Mouse (Mus musculus): ENCODE measurements around the gene Plek2. TPM values are rescaled to one million over a fixed set of nuclear protein-coding genes. Genes with fewer than 3 reads are reported as not detected.

The Plek2 gene
- total RNA-seq, 4 experiments from 2014 or later = 0.38 TPM; not detected in 3

GRCm38 (mm10) chr12:78911707-78912417 is 5.1 kb upstream of the Plek2 start:
- DNase-seq (ENCODE audit: low spot score in 2 of 2) = peak; percentile 11 to 25

GRCm38 (mm10) chr12:78910684-78911461 is 4.1 kb upstream of the Plek2 start:
- no peak for DNase-seq (ENCODE audit: low spot score in 2 of 2)

DNA sequence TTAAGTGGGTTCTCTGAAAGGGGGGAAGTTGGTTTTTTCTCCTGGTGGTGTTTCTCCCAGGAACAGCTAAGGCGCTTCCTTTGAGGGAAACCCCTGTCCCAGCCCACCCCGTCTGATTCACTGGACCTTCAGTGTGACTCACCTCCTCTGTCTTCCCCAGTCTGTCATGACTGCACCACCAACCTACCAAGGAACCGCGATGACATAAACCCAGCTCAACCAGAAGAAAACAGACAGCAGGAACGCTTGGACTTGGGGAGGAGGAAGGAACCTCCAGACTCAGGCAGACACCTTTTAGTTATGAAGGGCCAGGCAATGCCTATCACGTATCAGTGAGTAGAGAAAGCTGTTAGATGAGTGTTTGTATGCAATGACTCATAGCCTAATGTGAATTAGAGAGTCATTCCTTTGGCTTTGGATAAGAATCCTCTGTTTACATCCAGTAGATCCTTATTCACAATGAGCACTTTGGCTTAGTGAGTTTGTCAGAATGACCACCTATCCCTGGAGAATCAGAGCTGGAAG is 1.4 kb upstream of the Plek2 start:
- DNase-seq (ENCODE audit: low spot score in 2 of 2) = no peak

DNA sequence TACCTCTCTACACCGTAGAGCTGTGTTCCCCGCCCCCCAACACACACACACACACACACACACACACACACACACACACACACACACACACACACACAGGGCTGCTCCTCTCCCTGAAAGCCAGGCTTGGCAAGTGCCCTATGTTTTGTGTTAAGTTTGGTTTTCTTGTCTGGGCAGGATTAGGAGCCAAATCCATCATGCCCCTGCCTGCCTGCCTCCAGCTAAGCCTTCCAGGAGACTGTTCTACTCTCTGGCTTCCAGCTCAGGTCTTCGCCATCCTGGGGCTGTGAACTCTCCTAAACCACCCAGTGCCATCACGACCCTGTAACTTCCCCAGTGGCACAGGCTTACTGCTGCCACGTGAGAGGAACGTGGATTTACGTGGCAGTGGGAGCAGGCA is 2.3 kb downstream of the Plek2 start:
- no peak for DNase-seq (ENCODE audit: low spot score in 2 of 2)

DNA sequence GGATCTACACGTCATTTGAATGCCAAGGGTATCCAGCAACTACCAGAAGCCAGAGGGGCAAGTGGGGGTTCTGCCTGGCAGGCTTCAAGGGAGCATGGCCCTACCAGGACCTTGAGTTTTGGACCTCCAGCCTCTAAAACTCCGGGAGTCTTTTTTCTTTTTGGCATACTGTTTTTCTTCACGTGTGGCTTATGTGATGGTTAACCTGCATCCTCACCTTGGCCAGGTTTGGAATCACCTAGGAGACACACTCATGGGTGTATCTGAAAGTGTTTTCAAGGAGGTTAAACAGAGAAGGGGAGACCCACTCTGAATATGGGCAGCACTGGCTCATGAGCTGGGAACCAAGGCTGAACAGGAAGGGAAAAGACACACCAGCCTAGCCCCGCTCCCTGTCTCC is 3.5 kb downstream of the Plek2 start:
- DNase-seq (ENCODE audit: low spot score in 2 of 2) = no peak

DNA sequence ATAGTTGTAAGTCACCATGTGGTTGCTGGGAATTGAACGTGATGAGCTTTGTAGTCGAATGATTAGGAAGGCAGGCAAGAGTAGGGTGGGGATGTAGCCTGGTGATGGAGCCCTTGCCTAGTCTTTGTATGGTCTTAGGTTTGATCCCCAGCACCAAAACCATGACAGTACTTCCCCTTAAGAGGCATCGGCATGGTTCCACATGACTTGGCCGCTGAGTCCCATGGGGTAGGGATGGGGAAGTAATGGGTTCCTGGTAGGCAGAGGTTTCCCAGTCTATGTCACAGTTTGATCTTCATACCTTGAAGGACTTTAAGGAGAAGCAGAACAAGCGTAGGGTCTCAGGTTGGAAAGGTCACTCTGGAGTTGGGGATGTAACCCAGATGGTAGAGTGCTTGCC is 5.3 kb downstream of the Plek2 start:
- no peak for DNase-seq (ENCODE audit: low spot score in 2 of 2)

DNA sequence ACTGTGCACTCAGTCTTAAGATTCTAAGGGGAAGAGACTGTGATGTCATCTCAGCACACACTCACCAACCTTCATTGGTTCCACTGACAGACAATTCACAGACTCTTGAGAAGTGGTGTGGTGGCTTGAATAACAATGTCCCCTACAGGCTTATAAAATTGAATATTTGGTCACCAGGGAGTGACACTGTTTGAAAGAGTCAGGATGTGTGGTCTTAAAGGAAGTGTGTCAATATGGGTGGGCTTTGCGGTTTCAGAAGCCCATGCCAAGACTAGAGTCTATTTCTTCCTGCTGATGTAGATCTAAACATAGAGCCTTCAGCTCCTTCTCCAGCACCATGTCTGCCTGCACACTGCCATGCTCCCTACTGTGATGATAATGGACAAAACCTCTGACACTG is 8.9 kb downstream of the Plek2 start:
- no peak for DNase-seq (ENCODE audit: low spot score in 2 of 2)

GRCm38 (mm10) chr12:78891149-78891548 is 15.6 kb downstream of the Plek2 start:
- DNase-seq (ENCODE audit: low spot score in 2 of 2) = no peak

DNA sequence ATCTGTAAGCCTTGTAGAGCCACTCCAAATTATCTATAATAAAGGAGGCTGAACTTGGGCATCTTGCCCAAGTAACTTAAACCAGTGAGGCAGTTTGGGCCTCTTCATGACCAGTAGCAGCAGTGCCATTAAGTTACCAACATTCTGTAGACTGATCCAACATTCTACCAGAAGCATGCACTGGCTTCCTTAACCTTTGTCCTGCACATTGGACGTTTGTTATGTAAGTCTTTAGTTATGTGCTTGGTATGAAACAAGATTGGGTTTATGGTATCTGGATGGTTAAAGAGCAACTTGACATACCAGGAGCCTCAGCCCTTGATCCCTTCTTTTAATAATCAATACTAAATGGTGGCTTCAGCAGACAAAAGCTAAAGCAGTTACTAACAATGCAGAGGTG is 16.7 kb downstream of the Plek2 start:
- DNase-seq (ENCODE audit: low spot score in 2 of 2) = no peak

DNA sequence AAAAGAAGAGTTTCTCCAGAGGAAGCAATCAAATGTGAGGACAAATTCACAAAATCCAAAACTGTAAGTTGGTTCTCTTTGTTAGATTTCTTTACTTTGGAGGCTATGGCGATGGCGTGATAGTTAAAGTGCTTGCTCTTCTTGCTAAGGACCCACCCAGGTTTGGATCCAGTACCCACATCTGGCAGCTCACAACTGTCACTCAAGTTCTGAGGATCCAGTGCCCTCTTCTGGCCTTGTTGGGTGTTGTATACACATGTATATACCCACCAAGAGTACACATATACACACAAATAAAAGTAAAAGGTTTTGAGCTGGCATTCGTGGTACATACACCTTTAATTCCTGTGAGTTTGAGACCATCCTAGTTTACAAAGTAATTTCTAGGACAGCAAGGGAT is 32.2 kb downstream of the Plek2 start:
- DNase-seq (ENCODE audit: low spot score in 2 of 2) = no peak

DNA sequence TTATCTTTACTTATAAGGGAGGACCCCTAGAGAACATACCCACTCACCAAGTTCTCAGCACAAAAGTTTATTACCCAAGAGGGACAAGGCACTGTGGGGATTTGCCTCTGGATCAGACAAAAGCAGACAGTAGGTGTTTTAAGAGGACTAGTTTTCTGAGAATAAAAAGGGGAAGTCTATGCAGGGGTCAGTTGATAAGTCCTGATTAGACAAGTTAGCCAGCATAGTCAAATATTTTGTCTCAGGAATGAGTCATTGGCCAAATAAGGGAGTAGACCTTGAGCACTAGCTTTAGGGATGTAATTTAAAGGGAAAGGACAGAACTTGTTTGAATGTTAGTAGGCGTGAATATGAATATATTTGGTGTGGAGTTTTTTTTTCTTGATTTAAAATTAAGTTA is 38.6 kb downstream of the Plek2 start:
- DNase-seq (ENCODE audit: low spot score in 2 of 2) = no peak

- DNase-seq (ENCODE audit: low spot score in 2 of 2) = no peak
These were observed 41.3 kb downstream of the Plek2 start for GRCm38 (mm10) chr12:78865434-78865833.

GRCm38 (mm10) chr12:78862254-78862730 is 44.5 kb downstream of the Plek2 start:
- DNase-seq (ENCODE audit: low spot score in 2 of 2) = no peak

DNA sequence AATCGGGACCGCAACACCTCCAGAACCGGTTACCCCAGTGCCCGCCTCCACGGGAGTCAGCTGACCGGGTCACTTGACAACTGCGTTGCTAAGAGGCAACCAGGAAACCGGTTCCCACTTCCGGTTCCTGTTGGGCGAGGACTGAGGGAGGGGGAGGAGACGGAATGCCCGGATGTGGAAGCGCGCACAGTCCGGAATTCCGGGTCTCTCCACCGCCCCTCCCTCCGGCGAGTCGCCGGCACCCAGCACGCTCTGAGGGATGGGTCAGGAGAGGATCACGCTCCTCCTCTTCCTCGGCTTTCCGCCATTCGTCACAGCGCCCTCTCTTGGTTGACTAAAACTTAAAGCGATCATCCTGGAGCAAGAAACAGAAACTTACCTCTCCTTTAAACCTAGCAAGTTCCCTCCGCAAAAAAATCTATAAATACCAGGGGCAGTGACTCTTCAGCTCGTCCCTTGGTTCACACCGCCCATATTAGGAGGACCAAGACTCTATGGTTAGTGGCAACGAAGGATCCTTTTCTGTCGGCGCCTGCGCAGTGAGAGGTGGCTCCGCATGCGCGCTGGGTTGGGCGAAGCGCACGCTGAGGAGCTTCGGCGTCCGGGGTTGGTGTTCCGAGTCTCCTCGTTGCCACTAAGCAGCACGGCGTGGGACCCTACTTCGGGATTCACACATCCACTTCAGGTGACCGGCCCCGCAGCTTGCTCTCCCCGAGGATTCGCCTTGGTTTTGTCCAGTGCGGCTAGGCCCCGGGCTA is 45.1 kb downstream of the Plek2 start, which contains the start of the genes Atp6v1d and Eif2s1:
Atp6v1d (minus strand) TSS at position 143 of the 758 bp plus-strand sequence.
Eif2s1 (plus strand) TSS at position 324 of the 758 bp plus-strand sequence.
- peak; percentile 95 to 99 for DNase-seq (ENCODE audit: low spot score in 2 of 2)

DNA sequence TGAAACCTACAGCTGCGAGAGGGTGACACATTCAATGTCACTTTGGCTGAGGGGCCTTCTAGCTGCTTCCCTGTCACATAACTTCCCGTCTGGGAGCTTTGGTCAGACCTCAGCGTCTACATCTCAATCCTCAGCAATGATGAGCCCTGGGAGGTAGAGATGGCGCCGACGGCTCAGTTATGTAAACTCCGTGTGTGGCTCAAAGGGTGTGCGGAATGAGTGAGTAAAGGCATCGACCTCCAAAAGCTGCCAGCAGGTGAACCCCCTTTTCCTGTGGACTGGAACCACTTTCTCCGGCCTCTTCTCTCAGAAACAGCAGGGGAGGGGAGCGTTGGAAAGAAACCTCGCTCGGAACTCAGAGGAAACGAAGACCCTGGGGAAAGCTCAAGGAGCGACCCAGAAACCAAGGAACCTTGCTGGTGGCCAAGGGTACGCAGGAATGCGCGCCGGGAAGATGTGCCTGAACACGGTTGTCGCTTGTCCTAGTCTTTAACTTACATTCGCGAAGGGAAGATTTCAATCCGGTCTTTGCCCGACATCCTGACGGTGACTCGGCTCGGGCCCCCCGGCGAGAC is 45.8 kb downstream of the Plek2 start:
- DNase-seq (ENCODE audit: low spot score in 2 of 2) = peak in 1 of 2 experiments; percentile 22

- no peak for DNase-seq (ENCODE audit: low spot score in 2 of 2)
These were observed 58.5 kb downstream of the Plek2 start for GRCm38 (mm10) chr12:78848246-78848645.

- no peak for DNase-seq (ENCODE audit: low spot score in 2 of 2)
These were observed 64.3 kb downstream of the Plek2 start for GRCm38 (mm10) chr12:78842429-78842828.

DNA sequence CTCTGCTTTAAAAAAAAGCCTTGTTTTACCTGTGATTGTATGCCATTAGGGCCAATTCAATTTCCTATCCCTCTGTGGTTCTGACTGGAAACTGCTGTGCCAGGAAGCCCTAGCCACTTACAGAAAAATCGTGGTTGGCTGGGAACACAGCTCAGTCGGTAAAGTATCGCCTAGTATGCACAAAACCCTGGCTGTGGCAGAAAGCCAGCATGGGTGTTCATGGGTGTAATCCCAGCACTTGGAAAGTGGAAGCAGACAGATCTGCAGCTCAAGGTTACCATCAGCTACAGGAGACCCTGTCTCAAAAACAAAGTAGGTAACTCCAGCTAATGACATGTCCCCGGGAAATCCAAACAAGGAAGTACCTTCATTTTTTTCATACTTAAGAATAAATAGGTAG is 66.9 kb downstream of the Plek2 start:
- no peak for DNase-seq (ENCODE audit: low spot score in 2 of 2)

All from left cerebral cortex, adult 8-10 months (tissue).